Mouse (Mus musculus) B cell, adult 2 months (primary cell): Measurements from ENCODE around the gene Rnf212.
"Not testable (repeated sequence)": the region's sequence is repeated elsewhere in the genome, so short reads cannot be mapped to it uniquely, and the experiment has no call there.

Experiments used
- DNase-seq, 2 experiments: peaks; one replicate each; pipeline ENCODE4 v3.0.0; 2022

Gene Rnf212

DNA sequence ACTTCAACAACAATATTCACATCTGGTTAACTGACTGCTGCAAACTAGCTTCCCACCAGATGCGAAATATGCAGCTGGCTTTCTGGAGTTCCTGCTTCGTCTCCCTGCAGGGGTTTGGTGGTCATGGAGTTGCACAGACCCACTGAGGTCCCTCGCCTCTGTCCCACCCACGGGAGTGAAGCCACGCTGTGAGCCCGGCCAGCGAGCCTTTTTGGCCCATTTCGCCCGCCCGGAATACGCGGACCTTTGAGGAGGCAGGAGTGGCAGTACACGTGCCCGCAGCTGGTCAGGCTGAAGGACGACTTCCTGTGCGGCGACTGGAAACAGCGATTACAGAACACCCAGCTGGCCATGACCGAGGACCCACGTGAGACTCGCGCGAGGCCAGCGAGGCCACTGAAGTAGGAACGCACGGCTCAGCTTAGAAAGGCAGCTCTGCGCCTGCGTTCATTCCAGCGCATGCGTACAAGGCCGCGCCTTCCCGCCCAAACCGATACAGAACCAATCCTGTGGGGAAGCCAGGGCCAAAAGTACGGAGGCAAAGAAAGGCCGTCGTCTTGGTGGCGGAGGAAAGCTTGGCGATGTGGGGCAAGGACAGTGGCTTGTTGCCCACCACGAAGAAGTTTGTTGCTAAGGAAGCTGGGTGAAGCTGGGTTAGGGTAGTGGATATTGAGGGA, at the start of gene Rnf212:
TSS of gene Rnf212 (minus strand) at position 353 of the 677 bp plus-strand sequence.
- DNase-seq = no peak

GRCm38 (mm10) chr5:108823276-108823675, 48.5 kb upstream of the Rnf212 start:
- DNase-seq = no peak

- DNase-seq = not testable (repeated sequence)
These were observed 34.0 kb upstream of the Rnf212 start, which contains the start of gene Vmn2r8 for GRCm38 (mm10) chr5:108808750-108809149. Gene Vmn2r8, minus strand, starts transcription at chr5:108808850.

- no peak for DNase-seq
These were observed 28.9 kb upstream of the Rnf212 start for GRCm38 (mm10) chr5:108803646-108804045.

- DNase-seq = not testable (repeated sequence)
These were observed 20.5 kb upstream of the Rnf212 start, which contains the start of gene Tmed11 for GRCm38 (mm10) chr5:108795263-108795662. Gene Tmed11, minus strand, starts transcription at chr5:108795363.

DNA sequence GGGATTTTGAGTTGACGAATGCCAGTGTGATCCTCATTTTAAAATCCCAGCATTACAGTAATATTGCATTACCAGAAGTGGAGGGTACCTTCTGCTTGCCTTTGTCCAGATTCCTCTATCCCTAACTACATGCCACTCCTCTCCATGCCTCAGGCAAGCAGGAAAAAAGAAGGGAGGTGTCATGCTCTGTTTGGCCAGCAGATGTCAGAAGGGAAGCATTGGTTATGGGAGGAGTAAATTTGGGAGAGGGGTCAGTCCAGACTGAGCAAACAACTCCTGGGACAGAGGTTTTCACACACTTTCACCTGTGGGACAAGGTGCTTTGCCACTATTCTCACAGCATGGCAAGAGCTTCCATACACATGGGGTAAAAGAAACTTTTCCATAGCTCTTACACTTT, 15.6 kb upstream of the Rnf212 start:
- not testable (repeated sequence) for DNase-seq

- no peak for DNase-seq
These were observed 14.8 kb downstream of the Rnf212 start for GRCm38 (mm10) chr5:108760002-108760401.

GRCm38 (mm10) chr5:108758396-108758795, 16.4 kb downstream of the Rnf212 start:
- no peak for DNase-seq

DNA sequence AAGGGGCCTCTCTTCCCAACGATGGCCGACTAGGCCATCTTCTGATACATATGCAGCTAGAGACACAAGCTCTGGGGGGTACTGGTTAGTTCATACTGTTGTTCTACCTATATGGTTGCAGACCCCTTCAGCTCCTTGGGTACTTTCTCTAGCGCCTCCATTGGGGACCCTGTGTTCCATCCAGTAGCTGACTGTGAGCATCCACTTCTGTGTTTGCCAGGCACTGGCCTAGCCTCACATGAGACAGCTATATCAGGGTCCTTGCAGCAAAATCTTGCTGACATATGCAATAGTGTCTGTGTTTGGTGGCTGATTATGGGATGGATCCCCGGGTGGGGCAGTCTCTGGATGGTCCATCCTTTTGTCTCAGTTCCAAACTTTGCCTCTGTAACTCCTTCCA, 23.5 kb downstream of the Rnf212 start:
- not testable (repeated sequence) for DNase-seq

DNA sequence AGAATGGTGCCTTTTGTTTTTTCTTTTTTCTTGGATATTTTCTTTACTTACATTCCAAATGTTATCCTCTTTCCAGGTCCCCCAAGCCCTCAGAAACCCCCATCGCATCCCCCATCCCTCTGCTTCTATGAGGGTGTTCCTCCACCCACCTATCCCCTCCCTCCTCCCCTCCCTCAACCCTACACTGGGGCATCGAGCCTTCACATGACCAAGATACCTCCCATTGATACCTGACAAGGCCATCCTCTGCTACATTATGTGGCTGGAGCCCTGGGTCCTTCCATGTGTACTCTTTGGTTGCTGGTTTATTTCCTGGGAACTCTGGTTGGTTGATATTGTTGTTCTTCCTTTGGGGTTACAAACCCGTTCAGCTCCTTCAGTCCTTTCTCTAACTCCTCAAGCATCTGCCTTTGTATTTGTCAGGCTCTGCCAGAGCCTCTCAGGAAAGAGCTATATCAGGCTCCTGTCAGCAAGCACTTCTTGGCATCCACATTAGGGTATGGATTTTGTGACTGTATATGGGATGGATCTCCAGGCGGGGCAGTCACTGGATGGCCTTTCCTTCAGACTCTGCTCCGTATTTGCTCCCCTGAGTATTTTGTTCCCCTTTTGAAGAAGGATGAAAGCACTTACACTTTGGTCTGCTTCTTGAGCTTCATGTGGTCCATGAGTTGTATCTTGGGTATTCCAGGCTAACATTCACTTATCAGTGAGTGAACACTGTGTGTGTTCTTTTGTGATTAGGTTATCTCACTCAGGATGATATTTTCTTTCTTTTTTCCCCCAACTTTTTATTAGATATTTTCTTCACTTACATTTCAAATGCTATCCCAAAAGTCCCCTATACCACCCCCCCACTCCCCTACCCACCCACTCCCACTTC, 24.2 kb downstream of the Rnf212 start:
- no peak for DNase-seq

GRCm38 (mm10) chr5:108744629-108745028, 30.2 kb downstream of the Rnf212 start:
- no peak for DNase-seq

- DNase-seq = no peak
These were observed 30.9 kb downstream of the Rnf212 start for GRCm38 (mm10) chr5:108743856-108744255.

DNA sequence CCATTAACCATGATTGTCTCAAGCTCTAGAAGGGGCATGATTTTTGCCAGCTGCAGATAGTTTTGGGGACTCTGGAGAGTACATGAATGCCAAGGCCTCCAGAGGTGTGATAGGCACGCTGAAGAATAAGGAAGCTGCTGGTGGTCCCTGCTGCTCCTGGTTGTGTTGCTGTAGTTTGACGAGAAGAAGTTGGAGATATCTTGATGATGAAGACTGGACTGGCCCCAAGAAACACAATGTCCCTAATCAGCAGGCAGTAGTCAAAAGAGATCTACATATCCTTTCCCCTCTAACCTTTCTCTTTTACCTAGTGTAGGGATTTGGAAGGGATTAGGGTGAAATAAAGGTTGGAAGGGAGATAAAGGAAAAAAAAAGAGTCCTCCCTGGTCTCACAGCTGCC, 32.2 kb downstream of the Rnf212 start:
- no peak for DNase-seq

GRCm38 (mm10) chr5:108741844-108742243, 32.9 kb downstream of the Rnf212 start:
- no peak for DNase-seq

GRCm38 (mm10) chr5:108727425-108727824, 47.4 kb downstream of the Rnf212 start:
- no peak for DNase-seq

GRCm38 (mm10) chr5:108726557-108727248, 48.1 kb downstream of the Rnf212 start:
- peak; percentile 55 for DNase-seq

GRCm38 (mm10) chr5:108724006-108724405, 50.8 kb downstream of the Rnf212 start:
- DNase-seq = no peak

DNA sequence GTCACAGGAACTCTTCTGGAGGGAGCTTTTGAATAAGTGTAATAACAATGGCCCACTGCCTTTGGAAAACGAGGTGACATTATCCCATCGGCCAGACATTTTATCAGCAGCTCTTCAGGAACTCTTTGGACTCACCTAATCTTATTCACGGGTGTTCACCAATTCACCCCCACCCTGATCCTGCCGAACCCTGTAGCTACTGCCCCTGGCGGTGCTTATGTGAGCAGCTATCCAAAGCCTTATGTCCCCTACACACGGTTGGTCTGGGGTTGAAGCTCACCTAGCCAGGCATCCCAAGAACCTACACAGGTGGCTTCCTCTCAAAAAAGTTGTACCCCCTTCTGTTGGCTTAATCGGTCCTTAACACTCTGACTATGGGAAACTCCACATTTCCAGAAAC, 55.0 kb downstream of the Rnf212 start:
- no peak for DNase-seq

- no peak for DNase-seq
These were observed 56.7 kb downstream of the Rnf212 start for GRCm38 (mm10) chr5:108718051-108718450.

DNA sequence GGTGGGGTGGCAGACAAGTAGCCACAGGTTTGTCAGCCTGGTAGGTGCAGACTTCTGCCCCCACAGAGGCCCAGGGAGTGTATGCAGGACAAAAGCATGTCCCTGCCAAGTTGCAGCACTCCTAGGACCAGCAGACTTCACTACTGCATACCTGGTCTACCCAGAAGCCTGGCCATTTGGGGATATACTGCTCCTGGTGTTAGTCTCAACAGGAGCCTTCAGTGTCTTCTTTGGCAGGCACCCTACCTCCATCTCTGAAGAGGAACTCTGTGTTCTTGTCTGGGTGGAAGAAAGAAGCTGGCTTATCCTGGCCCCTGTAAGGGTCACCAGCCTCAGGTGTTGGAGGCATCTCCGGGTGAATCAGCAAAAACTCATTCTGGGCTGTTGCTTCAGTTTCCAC, 58.8 kb downstream of the Rnf212 start:
- no peak for DNase-seq

GRCm38 (mm10) chr5:108714149-108714548, 60.6 kb downstream of the Rnf212 start:
- DNase-seq = no peak

- DNase-seq = no peak
These were observed 61.1 kb downstream of the Rnf212 start for GRCm38 (mm10) chr5:108713691-108714090.

- DNase-seq = no peak
These were observed 61.7 kb downstream of the Rnf212 start for GRCm38 (mm10) chr5:108713096-108713495.
